Mouse (Mus musculus): ENCODE measurements around the gene Slc2a5.

GRCm38 (mm10) chr4:150098880-150099279 is 20.2 kb upstream of the Slc2a5 start:
- TF ChIP-seq CTCF (IDR thresholded peaks at IDR 0.05; ENCODE audit: low read depth, low read length), result peak; percentile 76
- TF ChIP-seq POLR2AphosphoS5 (IDR thresholded peaks at IDR 0.05; ENCODE audit: insufficient replicate concordance, low read depth, low read length), result no peak
- no peak for TF ChIP-seq TAL1 (conservative IDR thresholded peaks at IDR 0.05; ENCODE audit: low read depth, low read length)
- TF ChIP-seq GATA1 (IDR thresholded peaks at IDR 0.05; ENCODE audit: borderline replicate concordance, low read length), result no peak
- no peak for TF ChIP-seq GATA2 (IDR thresholded peaks at IDR 0.05; ENCODE audit: borderline replicate concordance, low read depth, low read length)

Data from G1E (cell line).